Mouse (Mus musculus) kidney, adult 2 months (tissue): Measurements from ENCODE around the gene Mcm10.

Experiments
- CTCF ChIP-seq: fragments of 200-500 bp; conservative IDR thresholded peaks from 2 replicates; pipeline ENCODE4 v1.5.1; 2011; ENCODE audit warnings: low read depth, mild to moderate bottlenecking, control low read depth, low read length, moderate library complexity, mixed read lengths; ENCODE audit not compliant: insufficient read depth, insufficient read length
- POLR2A ChIP-seq: fragments of 200-500 bp; IDR thresholded peaks from one replicate; pipeline ENCODE4 v1.6.1; 2011; ENCODE audit warnings: low read depth, low read length, control low read depth

- no peak for TF ChIP-seq CTCF
- no peak for TF ChIP-seq POLR2A
These were observed 36.8 kb downstream of the Mcm10 start, which contains the start of gene Ucma for GRCm38 (mm10) chr2:4975807-4976206.
